Mouse (Mus musculus): ENCODE measurements around the gene Taok3. TPM values are rescaled to one million over a fixed set of nuclear protein-coding genes. Genes with fewer than 3 reads are reported as not detected.
A peak's percentile ranks its signal among the peaks of the same experiment; 100 is the strongest.

Gene Taok3
- 1 to 10 TPM; 4.4 to 5.8 TPM for total RNA-seq (2021)
- long read RNA-seq, experiment 1 = 0 reads
- long read RNA-seq, experiment 2, partial matches to known transcripts = 0 of 2 reads
- long read RNA-seq, experiment 2, other reads (novel, unspliced or antisense) = 2 of 2 reads

DNA sequence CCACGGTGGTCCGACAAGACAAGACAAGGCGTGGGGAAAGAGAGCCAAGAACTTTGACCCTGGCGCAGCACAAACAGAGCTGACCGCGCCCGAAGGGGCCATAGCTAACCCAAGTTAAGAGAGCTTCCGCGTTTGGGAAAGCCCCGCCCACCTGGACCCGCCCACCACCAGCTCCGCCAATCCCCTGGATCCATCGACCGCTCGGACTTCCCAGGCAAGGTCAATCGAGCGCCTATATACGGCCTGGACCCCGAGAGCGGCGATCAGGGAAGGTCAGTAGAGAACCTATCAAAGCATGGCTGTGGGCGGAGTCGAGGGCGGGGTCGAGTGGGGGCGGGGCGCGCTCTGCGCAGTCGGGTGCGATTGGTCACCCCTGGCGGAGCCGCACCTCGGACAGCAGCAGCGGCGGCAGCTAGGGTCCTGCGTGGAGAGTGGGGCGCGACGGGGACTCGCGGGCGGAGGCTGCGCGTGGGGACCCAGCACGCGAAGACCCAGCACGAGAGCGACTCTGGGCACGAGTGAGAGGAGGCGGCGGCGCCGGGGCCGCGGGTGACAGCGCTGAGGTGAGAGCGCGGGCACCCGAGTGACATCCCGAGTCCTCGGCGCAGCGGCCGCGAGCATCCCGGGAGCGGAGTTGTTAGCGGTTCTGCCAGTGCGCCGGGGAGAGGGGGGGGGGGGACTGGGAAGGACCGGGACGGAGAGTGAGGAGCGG is at the start of gene Taok3:
Gene Taok3, plus strand, starts transcription at position 353 of the 712 bp plus-strand sequence.
- peak; percentile 99 for DNase-seq

DNA sequence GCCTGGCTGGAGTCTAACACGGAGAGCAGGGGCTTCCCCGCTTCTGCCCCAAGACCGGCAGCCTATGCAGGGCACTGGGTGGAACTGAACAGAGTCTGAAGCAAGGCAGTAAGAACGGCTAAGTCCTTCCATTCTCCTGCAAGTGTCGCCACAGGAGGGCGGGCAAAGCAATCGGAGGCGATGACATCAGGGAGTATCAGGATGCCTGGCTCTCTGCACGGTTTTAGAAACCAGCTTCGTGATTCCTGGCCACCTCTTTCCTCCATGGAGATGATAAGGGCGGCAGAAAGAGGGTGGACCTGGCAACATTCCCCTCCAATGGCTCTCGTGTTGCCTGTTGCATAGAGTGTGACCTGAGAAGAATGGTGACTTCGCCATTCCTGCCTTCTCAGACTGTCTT is 32.2 kb upstream of the Taok3 start:
- DNase-seq = no peak

DNA sequence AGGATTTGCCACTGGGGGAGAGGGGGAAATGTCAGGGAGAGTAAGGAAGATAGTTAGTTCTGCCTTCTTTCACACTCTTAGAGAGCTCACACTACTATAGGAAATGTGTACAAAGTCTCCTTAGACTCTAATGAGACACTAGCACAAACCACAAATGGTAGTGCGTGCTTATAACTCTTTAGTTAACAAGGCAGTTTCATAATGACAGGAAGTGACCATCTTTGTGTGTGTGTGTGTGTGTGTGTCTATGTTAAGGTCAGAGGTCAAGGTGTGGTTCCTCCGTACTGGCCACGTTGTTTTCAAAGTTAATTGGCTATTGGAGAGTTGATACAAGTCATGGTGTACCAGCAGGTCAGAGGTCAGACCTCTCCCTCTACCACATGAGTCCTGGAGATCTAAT is 30.8 kb upstream of the Taok3 start:
- DNase-seq = no peak

DNA sequence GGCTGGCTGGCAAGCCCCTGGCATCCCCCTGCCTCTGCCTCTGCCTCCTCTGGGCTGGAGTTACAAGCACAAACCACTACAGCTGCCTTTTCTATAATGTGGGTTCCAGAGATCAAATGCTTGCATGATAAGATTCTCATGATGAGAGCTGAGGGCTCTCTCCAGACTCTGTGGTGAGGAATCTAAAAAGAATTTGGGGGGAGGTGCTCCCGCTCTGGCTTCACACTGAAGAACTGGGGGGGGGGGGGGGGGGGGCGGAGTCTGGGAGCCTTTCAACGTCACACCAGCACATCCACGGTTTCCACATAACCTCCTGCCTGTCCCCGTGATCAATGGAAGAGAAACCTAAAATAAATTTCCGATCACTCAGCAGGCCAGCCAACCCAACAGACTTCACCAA is 30.1 kb upstream of the Taok3 start:
- DNase-seq = no peak

DNA sequence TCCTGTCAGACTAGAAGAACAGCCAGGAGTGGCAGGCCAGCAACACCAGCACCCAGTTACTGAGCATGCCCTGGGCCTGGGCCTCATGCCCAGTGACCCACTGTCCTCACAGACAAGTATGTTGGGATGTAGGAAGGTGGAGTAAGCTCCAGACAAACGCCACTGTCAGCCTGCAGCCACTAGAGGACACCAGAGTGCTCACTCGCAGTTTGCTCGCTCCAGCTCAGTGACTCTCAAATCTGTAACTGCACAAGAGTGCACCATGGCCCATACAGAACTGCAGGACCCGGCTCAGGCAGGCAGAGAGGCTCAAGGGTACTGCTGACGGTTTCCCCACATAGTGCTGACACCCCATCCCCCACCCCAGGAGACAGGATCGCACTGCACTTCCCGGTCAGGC is 25.5 kb upstream of the Taok3 start:
- peak; percentile 30 for DNase-seq

DNA sequence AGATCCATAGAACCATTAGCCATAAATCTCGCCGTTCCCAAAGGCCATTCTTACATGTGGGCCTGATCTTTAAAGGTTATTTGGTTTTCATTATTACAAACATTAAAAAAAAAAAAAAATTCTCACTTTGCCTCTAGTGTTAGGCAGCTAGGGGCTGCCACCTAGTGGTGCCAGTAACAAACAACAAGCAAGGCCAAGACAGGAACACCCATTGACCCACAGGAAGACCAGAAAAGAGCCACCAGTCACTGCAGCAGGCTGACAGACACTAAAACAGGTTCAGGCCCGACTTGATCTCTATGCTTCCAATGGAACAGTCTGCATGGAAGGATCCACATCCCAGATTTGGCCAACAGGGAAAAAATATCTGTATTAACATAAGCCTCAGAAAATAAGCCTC is 23.2 kb upstream of the Taok3 start:
- DNase-seq = no peak

DNA sequence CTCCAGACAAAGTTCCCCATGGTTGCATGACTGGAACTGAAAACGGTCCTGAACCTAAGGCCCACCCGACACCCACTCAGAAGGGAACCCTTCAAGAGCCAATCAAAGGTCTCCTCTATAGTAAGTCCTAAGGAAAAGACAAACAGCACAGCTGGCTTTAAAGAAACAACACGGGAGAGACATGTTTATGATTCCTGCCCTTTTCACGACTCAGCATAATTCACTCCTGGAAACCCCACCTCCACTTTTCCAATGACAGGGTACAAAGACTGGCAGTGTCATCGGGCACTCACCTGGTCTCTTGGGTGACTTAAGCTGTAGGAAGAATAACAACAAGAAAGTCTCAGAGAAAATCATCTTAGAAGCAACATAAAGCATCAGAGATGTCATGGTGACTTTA is 20.9 kb upstream of the Taok3 start:
- DNase-seq = no peak

DNA sequence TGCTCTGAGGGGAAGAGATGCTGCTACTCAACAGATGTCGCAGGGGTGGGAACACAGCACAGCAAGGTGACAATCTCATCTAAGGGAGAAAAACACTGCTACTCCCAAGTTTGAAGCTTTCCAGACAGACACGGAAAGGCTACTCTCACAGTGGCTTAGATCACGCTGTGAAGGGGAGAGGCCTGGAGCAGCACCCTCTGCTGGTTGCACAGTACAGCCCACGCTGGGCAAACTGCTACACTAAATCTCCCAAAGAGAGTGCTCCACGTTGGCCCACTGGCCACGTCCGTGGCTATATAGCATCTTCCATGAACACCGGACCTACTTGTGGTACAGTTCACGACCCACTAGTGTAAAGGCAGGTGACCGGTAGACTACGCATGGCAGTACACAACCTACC is 20.2 kb upstream of the Taok3 start:
- DNase-seq = no peak

DNA sequence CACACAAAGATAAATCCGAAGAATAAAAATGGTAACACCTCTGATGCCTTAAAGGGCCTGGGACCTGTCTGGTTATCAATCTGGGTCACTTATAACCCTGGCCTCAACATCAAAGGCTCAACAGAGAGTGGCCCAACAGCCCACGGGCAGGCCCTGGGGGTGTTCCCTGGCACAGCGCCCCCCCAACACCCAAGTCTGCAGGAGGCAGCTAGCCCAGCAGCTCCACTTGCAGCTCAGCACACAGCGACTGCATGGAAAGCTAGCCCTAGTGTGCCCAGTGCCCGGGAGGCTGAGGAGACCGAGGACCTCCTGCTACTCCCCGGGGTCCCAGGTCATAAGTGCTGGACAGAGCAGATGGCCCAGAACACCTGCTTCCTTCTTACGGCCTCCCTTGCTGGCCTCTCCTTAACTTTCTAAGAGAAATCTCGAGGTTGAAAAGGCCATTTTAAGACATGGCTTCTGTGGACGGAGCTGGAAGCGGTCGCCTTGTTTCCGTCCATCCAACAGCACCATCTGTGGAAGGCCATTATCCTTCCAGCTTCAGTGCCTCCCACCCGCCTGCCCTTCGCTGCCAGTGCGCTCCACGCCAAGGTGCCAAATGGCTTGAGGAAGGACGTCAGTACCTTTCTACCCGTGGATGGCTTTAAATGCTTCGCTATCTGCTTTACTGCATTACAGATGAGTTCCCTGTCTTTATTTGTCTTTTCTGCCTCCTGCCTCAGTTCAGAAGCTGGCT is 16.6 kb upstream of the Taok3 start:
- DNase-seq = no peak

DNA sequence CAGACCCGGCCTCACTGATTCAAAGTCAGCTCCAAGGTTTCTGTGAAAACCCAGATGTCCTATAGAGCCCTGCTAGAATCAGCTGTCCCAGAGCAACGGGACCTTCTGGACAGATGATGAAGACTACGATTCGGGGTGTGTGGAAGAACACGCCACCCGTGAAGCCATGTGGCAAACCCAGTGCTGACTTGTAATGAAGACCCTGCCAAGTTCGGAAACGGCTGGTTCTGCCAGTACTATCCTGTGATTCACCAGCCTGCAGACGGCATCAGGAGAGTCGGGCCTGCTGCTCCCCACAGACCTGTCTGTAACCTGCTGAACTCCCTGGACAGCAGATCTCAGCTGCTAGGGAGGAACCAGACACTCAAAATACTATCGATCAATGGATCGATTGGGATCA is 15.6 kb upstream of the Taok3 start:
- no peak for DNase-seq

DNA sequence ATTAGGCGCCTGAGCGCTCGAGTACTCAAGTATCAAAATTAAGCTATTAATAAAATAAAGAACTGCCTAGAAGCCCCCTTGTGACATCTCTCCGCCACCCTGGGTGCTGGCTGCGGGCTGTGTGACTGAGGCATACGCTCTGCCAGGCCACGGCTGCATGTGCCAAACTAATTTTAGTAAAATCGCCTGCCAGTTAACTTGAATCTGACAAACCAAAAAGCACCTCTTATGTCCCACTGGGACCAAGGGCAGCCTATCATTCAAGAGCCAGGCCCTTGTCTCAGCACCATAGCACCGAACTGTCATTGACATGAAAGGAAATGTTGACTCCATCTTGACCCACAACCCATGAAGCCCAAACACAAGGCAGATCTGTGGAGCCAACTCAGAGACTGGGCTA is 14.2 kb upstream of the Taok3 start:
- DNase-seq = no peak

DNA sequence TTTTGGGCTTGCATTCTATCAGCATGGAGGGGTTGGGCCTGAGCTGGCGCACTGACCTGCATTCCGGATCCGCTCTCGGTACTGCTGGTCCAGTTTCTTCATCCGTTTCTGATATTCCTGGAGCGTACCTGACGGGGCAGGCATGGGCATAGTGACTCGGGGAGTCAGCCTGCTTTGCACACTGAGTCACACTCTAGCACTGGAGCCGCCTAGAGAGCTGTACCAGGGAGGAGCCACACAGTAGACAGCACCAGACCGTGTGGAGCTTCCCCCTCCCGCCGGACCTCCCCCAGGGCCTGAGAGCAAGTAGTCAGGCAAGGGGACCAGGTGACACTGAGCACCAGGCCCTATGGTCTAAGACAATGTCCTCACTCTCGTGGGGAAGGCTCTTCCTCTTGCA is 11.6 kb upstream of the Taok3 start:
- DNase-seq = no peak

DNA sequence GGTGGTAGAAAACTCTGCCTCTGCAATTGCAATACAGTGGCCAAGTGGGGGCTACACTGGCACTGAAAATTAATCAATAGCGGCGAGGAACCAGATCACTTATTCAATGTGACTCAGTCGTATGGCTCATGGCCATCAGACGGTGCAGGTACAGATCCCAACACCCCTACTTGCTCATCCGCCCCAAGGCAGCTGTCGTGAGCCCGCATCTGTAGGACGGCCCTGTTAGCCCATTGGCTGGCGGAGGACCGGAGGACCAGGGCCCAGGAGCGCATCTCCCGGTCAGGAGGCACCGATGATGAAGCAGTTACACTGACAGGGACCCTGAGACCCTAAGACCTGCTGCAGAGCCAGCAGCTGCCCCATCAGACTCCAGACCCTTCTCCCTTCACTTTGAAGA is 11.2 kb upstream of the Taok3 start:
- no peak for DNase-seq

DNA sequence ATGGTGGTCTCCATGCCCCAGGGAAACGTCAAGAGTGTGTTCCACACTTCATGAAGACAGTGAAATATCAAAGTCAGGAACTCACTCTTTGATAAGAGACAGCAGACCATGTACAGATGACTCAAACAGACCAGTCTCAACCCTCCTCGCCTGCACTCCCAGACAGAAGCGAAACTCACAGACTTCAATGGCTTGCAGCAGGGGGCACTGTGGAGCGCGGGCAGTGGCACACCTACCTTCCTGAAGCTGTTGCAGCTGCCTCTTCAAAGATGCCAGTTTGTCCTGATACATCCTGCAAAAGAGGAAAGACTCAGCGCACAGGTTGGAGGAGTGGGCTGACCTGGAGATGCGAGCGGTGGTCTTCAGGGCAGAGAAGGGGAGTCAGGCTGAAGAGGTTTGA is 10.4 kb upstream of the Taok3 start:
- DNase-seq = no peak

DNA sequence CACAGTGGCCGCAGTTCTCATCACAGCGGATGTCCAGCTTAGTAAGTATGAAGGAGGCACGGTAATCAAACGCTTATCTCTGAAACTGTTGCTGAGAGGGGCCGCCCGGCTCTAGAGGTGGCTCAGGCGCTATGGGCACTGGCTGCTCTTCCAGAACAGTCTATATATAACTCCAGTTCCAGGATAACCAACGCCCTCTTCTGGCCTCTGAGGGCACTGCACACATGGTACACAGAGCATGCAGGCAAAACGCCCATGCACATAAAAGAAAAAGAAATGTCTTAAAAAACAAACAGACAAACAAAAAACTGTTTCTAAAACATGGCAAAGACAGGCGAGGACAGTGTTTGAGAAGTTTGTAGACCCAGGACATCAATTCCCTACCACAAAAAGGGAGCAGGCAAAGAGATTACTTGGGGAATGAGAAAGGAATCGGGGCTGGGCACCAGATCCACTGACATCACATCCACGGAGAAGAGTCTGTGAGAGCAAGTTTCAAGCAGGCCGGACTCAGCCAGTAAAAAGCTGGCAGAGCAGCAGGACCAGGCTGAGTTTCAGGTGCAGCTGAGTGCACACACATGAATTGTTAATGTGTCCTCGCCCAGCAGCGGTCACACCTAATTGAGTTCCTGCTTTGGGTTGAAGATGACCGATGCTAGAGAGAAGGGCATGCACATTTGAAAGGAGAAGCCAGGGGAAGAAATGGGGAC is 8.7 kb upstream of the Taok3 start:
- no peak for DNase-seq

DNA sequence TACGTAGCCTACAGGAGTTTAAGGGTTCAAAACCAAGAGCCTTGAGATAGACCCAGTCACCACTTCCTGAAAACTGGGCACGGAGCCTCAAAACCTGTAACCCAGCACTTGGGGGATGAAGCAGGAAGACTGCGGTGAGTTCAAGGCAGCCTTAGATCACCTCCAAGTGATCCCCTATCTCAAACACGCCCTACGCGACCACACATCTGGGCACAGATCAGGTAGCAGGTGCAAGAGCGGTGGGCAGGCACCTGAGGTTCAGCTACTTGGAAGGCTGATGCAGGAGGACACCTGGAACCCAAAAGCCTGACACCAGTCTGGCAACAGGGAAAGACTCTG is 8.2 kb upstream of the Taok3 start:
- DNase-seq = no peak

DNA sequence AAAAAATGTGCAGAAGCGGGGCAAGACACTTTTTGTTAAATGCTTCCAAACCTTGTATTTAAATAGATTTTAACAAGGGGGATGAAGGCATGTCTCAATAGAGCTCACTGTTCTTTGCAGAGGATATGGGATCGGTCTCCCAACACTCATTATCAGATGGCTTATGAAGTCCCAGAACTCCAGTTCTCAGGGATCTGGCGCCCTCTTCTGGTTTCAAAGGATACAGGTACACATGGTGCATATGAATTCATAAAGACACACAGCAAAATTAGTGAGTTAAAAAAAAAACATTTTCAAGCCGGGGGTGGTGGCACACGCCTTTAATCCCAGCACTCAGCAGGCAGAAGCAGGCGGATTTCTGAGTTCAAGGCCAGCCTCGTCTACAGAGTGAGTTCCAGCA is 6.6 kb upstream of the Taok3 start:
- DNase-seq = no peak

DNA sequence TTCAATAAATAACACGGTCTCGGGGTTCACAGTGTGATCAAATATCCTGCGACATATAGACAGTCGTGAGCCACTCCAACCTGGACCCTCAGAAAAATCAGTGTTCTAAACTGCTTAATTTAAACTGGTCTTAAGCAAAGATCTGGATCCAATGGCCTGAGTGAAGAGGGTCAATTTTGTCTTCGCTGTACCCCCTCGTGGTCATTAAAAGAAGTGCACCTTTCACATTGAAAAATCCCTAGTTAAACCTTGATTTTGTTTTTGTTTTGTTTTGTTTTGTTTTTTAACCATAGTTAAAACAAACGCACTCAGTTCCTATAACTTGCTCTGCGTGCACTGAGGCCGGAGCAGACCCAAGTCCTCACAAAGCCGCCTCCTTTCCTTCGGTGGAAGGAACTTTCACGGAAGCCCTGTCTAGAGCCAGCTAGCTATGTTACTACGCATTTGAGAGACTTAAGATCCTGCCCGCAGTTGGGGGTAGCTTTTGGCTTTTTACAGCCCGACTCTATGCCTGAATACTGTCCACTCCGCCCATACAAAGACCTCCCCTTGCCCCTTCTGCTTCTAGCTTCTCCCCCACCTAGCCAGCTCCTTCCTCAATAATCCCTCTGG is 5.2 kb upstream of the Taok3 start:
- DNase-seq = no peak

DNA sequence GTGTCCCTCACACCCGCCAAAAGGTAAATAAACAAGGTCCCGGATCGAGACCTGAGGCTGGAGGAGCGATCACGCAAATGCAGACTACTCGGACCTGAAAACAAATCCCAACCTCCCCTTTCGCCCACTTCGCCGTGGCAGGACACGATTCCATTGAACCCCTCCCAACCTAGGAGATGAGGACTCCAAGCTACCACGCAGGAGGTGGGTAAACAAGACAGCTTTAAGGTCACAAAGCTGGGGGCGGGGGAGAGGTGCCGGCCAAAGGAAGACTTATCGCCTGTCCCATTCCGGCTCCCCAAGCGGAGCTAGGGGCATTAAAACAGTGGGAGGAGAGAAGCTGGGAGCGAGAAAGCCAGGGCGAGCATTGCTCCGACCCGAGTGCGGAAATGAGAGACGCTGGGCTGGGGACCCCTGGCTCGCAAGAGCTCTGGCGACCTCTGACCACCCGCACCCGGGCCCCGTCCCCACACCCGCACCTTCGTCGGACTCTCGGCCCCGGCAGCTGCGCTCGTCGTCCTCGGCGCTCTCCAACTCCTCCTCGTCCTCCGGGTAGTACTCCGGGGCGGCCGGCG is 4.6 kb upstream of the Taok3 start:
- DNase-seq = peak; percentile 33

DNA sequence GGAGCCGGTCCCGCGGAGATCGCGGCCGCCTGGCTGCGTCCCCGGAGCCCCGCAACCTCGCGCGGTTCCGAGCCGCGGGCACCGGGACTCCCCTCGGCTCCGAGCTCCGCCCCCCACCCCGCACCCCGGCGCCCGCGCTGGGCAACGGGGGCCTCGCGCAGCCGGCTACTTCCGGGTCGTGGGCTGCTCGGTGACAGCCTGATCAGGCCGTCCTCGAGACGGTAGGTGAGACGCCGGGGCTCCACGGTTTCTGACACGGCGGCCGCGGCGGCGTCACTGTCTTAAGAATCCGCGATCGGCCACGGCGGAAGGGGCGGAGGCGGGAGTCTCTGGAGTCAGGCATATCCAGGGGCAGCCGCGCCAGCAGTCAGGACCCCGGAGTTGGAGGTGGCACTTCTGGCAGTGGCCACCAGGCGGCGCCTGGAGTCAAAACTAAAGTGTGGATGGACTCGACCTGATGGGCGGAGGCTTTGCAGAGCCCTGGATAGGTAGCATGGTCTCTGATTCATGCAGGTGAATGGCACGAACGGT is 4.0 kb upstream of the Taok3 start, which contains the start of gene Suds3:
Gene Suds3, minus strand, starts transcription at position 278 of the 531 bp plus-strand sequence.
- DNase-seq = peak; percentile 85

DNA sequence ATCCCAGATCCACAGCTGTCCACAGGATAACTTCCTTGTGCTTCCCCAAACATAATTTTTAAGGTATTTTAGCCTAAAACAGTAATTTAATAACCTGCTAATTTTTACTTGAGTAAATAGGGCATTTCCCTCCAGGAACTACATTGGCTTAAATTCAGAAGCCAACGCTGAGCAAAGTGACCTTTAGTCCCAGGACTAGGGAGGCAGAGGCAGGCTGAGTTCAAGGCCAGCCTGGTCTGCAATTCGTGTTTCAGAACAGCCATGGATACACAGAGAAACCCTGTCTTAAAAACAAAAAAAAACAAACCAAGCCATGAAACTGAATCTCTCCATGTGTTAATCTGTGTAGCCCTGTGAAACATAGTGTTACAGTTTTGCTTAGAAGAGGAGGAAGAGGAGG is 3.3 kb upstream of the Taok3 start:
- DNase-seq = no peak

DNA sequence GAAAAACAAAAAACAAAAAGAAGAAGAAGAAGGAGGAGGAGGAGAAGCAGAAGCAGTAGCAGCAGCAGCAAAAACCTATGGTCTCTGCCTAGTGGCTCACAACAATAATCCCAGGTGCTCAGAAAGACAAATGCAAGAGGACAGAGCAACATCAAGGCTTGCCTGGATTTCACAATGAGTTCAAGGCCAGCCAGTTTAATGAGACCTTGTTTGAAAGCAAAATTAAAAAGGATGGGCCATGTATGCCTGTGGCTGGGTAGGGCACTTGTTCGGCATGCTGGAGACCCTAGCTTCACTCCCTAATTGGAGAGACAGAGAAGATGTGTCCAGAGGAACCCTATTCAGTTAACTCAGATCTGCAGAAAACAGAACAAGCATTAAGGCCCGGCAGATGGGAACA is 2.7 kb upstream of the Taok3 start:
- DNase-seq = no peak
